Mouse (Mus musculus) G1E (cell line): ENCODE data around the gene Oasl1. TPM values are rescaled to one million over a fixed set of nuclear protein-coding genes. Genes with fewer than 3 reads are reported as not detected.

Source experiments
- ATAC-seq: 2 replicates; pipeline ENCODE4 v1.8.0; 2016; ENCODE audit warnings: mild to moderate bottlenecking; ENCODE audit not compliant: insufficient number of reproducible peaks, poor library complexity, low FRiP score, severe bottlenecking; ENCODE audit errors: extremely low read depth
- DNase-seq: peaks from one replicate; pipeline ENCODE4 v3.0.0; 2012; ENCODE audit warnings: low spot score
- H3K27me3 ChIP-seq: 2 replicates; pipeline ENCODE4 v1.6.1; 2012; ENCODE audit warnings: mild to moderate bottlenecking, low read length, inconsistent platforms; ENCODE audit not compliant: insufficient read depth
- H3K36me3 ChIP-seq: replicated peaks from 2 replicates; pipeline ENCODE3; 2012; ENCODE audit warnings: mild to moderate bottlenecking, inconsistent platforms
- H3K4me1 ChIP-seq: 2 replicates; pipeline ENCODE4 v1.6.1; 2012; ENCODE audit warnings: low read depth, low read length, inconsistent platforms, mixed read lengths; ENCODE audit not compliant: insufficient read depth
- H3K4me3 ChIP-seq: 2 replicates; pipeline ENCODE4 v1.5.1; 2012; ENCODE audit warnings: low read depth, mild to moderate bottlenecking, inconsistent platforms, low read length, moderate library complexity, mixed read lengths
- H3K9me3 ChIP-seq: replicated peaks from 2 replicates; pipeline ENCODE4 v1.6.1; 2012; ENCODE audit warnings: inconsistent platforms
- CTCF ChIP-seq: IDR thresholded peaks from 2 replicates; pipeline ENCODE4 v1.5.1; 2012; ENCODE audit warnings: low read depth, low read length, inconsistent platforms, mixed read lengths
- GATA1 ChIP-seq: IDR thresholded peaks from 2 replicates; pipeline ENCODE4 v1.6.1; 2012; ENCODE audit warnings: borderline replicate concordance, low read length, inconsistent platforms, mixed read lengths
- GATA2 ChIP-seq: IDR thresholded peaks from 2 replicates; pipeline ENCODE4 v1.6.1; 2012; ENCODE audit warnings: low read depth, low read length, inconsistent platforms, borderline replicate concordance
- POLR2AphosphoS5 ChIP-seq: IDR thresholded peaks from 2 replicates; pipeline ENCODE4 v1.6.1; 2012; ENCODE audit warnings: low read depth, low read length, inconsistent platforms; ENCODE audit not compliant: insufficient replicate concordance
- TAL1 ChIP-seq: conservative IDR thresholded peaks from 2 replicates; pipeline ENCODE4 v1.6.1; 2012; ENCODE audit warnings: low read depth, low read length, inconsistent platforms, mixed read lengths
- polyA plus RNA-seq: library from polyadenylated mRNA; stranded (reverse); fragments of >175 nt; gene quantifications from 2 replicates; pipeline ENCODE4 v1.2.3, GENCODE M21; 2012
- total RNA-seq, 2 experiments: library from RNA; stranded (forward) in 1 of 2; stranded (reverse) in 1 of 2; fragments of 200-1000 nt in 1 of 2; fragments of >200 nt in 1 of 2; fragmentation: Nextera tagmentation in 1 of 2; gene quantifications; 2 replicates each; pipeline ENCODE4 v1.2.3; 2014 to 2017

The Oasl1 gene
- total and polyA plus RNA-seq, 3 experiments: 5.4 to 14.0 (median 6.8) TPM

- no peak overlapping the region for H3K4me3 ChIP-seq
- ATAC-seq (no peak), DNase-seq (no peak)
- no peaks in the 10 kb centered on the region for H3K4me1 ChIP-seq
- peaks cover 33% of the 10 kb centered on the region for H3K27me3 ChIP-seq
- TF ChIP-seq CTCF (no peak), TAL1 (no peak), GATA2 (no peak), GATA1 (no peak), POLR2AphosphoS5 (no peak)
- H3K9me3 ChIP-seq: no peaks in the 10 kb centered on the region
- no peaks in the 10 kb centered on the region for H3K36me3 ChIP-seq
Observed at GRCm38 (mm10) chr5:114883022-114883421, 40.0 kb upstream of the Oasl1 start.

GRCm38 (mm10) chr5:114886801-114887200, 36.2 kb upstream of the Oasl1 start:
- no peak for DNase-seq

GRCm38 (mm10) chr5:114888995-114889394, 34.0 kb upstream of the Oasl1 start:
- ATAC-seq (no peak), DNase-seq (no peak)
- H3K4me3 ChIP-seq: no peak overlapping the region
- no peaks in the 10 kb centered on the region for H3K4me1 ChIP-seq
- no peaks in the 10 kb centered on the region for H3K36me3 ChIP-seq
- peaks cover 27% of the 10 kb centered on the region for H3K27me3 ChIP-seq
- TF ChIP-seq TAL1: no peak
- no peak for TF ChIP-seq GATA2
- TF ChIP-seq CTCF: no peak
- no peak for TF ChIP-seq POLR2AphosphoS5
- no peak for TF ChIP-seq GATA1
- H3K9me3 ChIP-seq: no peaks in the 10 kb centered on the region

More at GRCm38 (mm10) chr5:114886801-114887200, 36.2 kb upstream of the Oasl1 start:
- no peak for TF ChIP-seq POLR2AphosphoS5
- no peak for TF ChIP-seq GATA1
- no peak for TF ChIP-seq GATA2
- TF ChIP-seq CTCF: no peak
- Histone ChIP-seq H3K4me1 (no peaks in the 10 kb centered on the region), H3K9me3 (no peaks in the 10 kb centered on the region), H3K36me3 (no peaks in the 10 kb centered on the region), H3K4me3 (no peak overlapping the region), H3K27me3 (peaks cover 34% of the 10 kb centered on the region)
- no peak for ATAC-seq

GRCm38 (mm10) chr5:114895542-114895941, 27.5 kb upstream of the Oasl1 start:
- no peak for ATAC-seq
- H3K4me3 ChIP-seq: no peak overlapping the region
- H3K27me3 ChIP-seq: peaks cover 36% of the 10 kb centered on the region
- DNase-seq: no peak
- H3K4me1 ChIP-seq: peaks cover 8% of the 10 kb centered on the region; the same call in 1 of the 2 replicates
- no peaks in the 10 kb centered on the region for H3K9me3 ChIP-seq
- H3K36me3 ChIP-seq: no peaks in the 10 kb centered on the region
- TF ChIP-seq GATA1 (no peak), POLR2AphosphoS5 (no peak), CTCF (no peak), TAL1 (no peak), GATA2 (no peak)

GRCm38 (mm10) chr5:114896688-114897373, 26.2 kb upstream of the Oasl1 start, which contains the start of gene Oasl2:
Gene Oasl2 (plus strand): TSS chr5:114896936.
- peaks cover 8% of the 10 kb centered on the region; the same call in 1 of the 2 replicates for H3K4me1 ChIP-seq
- no peaks in the 10 kb centered on the region for H3K9me3 ChIP-seq
- no peak within 1 kb of the TSS for H3K4me3 ChIP-seq
- no peaks in the 10 kb centered on the region for H3K36me3 ChIP-seq
- TF ChIP-seq POLR2AphosphoS5 (no peak), CTCF (no peak), GATA1 (no peak), TAL1 (no peak), GATA2 (no peak)
- ATAC-seq (no peak), DNase-seq (no peak)
- H3K27me3 ChIP-seq: peaks cover 36% of the 10 kb centered on the region

GRCm38 (mm10) chr5:114897374-114897793, 25.7 kb upstream of the Oasl1 start:
- no peaks in the 10 kb centered on the region for H3K36me3 ChIP-seq
- H3K4me3 ChIP-seq: no peak overlapping the region
- DNase-seq: no peak
- no peaks in the 10 kb centered on the region for H3K9me3 ChIP-seq
- H3K27me3 ChIP-seq: peaks cover 36% of the 10 kb centered on the region
- no peak for ATAC-seq
- TF ChIP-seq TAL1 (no peak), CTCF (no peak), POLR2AphosphoS5 (no peak), GATA2 (no peak), GATA1 (no peak)
- H3K4me1 ChIP-seq: peaks cover 8% of the 10 kb centered on the region; the same call in 1 of the 2 replicates
